ENCODE assay signal across 16 mouse cellular contexts in the genomic region with DNA sequence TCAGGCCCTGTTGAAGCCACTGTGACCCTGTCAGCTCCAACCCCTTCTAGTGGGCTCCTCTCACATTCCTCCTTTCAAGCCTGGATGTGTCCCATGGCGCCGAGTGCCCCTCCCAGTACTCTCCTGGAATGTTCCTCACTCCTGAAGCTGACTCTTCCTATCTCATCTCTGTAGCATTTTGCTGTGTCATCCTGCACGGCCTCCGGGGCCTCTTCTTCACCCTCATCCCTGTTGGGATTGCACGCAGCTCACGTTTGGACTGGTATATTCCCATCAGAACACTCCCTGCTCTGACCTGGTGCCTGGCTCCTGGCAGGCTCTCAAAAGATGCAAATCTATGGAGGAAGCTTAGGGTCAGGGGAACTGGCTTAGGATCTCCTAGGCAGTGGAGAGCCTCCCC. TPM values are rescaled to one million over a fixed set of nuclear protein-coding genes. Genes with fewer than 3 reads are reported as not detected.
DNase-seq lines count a peak whose midpoint lies in the region; ATAC-seq and TF ChIP-seq lines count a peak whose summit lies in the region.
"Had no signal": no experiment of that assay in that cellular context is flagged by ENCODE, and none has a peak within 500 bp of the region (broad histone marks: within the 10 kb centered on the region; RNA-seq: fewer than 3 reads in every experiment).

No protein-coding gene starts in this region.

- no peaks in the 10 kb centered on the region for H3K9me3 ChIP-seq in midbrain, embryonic 11.5 days (ENCODE audit: control insufficient read depth, low read length)
- no peaks in the 10 kb centered on the region for H3K9me3 ChIP-seq in midbrain, embryonic 15.5 days
- no peaks in the 10 kb centered on the region for H3K9me3 ChIP-seq in liver, embryonic 14.5 days (ENCODE audit: control insufficient read depth, low read length)

- WGBS in midbrain, embryonic 11.5 days, result 70% methylated on average over 6 of the region's 6 CpGs
- WGBS in midbrain, embryonic 15.5 days, result 78% methylated on average over 6 of the region's 6 CpGs
- 52% methylated on average over 6 of the region's 6 CpGs for WGBS in bone marrow, adult 2 months
- WGBS in liver, embryonic 14.5 days (ENCODE audit: insufficient replicate concordance), result 17% methylated on average over 6 of the region's 6 CpGs

- no peaks in the 10 kb centered on the region for H3K36me3 ChIP-seq in midbrain, embryonic 11.5 days (ENCODE audit: control insufficient read depth, insufficient read depth, low read length)
- no peaks in the 10 kb centered on the region for H3K36me3 ChIP-seq in midbrain, embryonic 15.5 days (replicated peaks)
- H3K36me3 ChIP-seq in liver, embryonic 14.5 days (replicated peaks; ENCODE audit: control insufficient read depth, insufficient read depth, low read depth), result peaks cover 1% of the 10 kb centered on the region

- TF ChIP-seq CTCF in bone marrow, adult 2 months (IDR thresholded peaks at IDR 0.05; ENCODE audit: control insufficient read depth, insufficient read depth, low read length), result no peak
- TF ChIP-seq CTCF in liver, embryonic 14.5 days (IDR thresholded peaks at IDR 0.05; ENCODE audit: low read depth), result no peak

- H3K4me1 ChIP-seq in midbrain, embryonic 11.5 days (ENCODE audit: control insufficient read depth, insufficient read depth, low read length), result peaks cover 15% of the 10 kb centered on the region
- H3K4me1 ChIP-seq in midbrain, embryonic 15.5 days, result peaks cover 25% of the 10 kb centered on the region
- H3K4me1 ChIP-seq in bone marrow, adult 2 months (ENCODE audit: control insufficient read depth, insufficient read depth, low read length), result peaks cover 7% of the 10 kb centered on the region
- peaks cover 46 to 54% of the 10 kb centered on the region in 2 experiments for H3K4me1 ChIP-seq in liver, embryonic 14.5 days (replicated peaks; ENCODE audit: control insufficient read depth in 2 of 2, insufficient read depth in 2 of 2, low read length in 1 of 2)

- no peak overlapping the region for H3K4me2 ChIP-seq in midbrain, embryonic 11.5 days
- no peak overlapping the region for H3K4me2 ChIP-seq in midbrain, embryonic 15.5 days
- peak overlapping the region; percentile 79 for H3K4me2 ChIP-seq in liver, embryonic 14.5 days (ENCODE audit: low read depth)
- H3K4me2 ChIP-seq: lung, embryonic 14.5 days had no signal

- H3K9ac ChIP-seq in midbrain, embryonic 11.5 days (ENCODE audit: low read length), result peak overlapping the region; percentile 24; the same call in 1 of the 2 replicates
- H3K9ac ChIP-seq in midbrain, embryonic 15.5 days, result no peak overlapping the region
- peak overlapping the region; percentile 66 for H3K9ac ChIP-seq in liver, embryonic 14.5 days (replicated peaks)
- H3K9ac ChIP-seq: lung, embryonic 14.5 days had no signal

- no peaks in the 10 kb centered on the region for H3K27me3 ChIP-seq in midbrain, embryonic 11.5 days (ENCODE audit: control insufficient read depth, insufficient read depth, low read length)
- no peaks in the 10 kb centered on the region for H3K27me3 ChIP-seq in midbrain, embryonic 15.5 days (replicated peaks)
- no peaks in the 10 kb centered on the region for H3K27me3 ChIP-seq in liver, embryonic 14.5 days (ENCODE audit: control insufficient read depth, insufficient read depth, low read length)

- H3K4me3 ChIP-seq in midbrain, embryonic 11.5 days (ENCODE audit: low read depth, low read length), result no peak overlapping the region
- no peak overlapping the region for H3K4me3 ChIP-seq in midbrain, embryonic 15.5 days
- no peak overlapping the region for H3K4me3 ChIP-seq in bone marrow, adult 2 months (replicated peaks; ENCODE audit: control insufficient read depth, low read depth, low read length)
- H3K4me3 ChIP-seq in liver, embryonic 14.5 days (ENCODE audit: insufficient read depth in 1 of 2, low read depth in 2 of 2, low read length in 2 of 2), result peak overlapping the region; percentile 36 to 38; a peak in 3 of 4 replicates

- peak; percentile 48; the same call in 1 of the 2 replicates for TF ChIP-seq EP300 in liver, embryonic 14.5 days (IDR thresholded peaks at IDR 0.05; ENCODE audit: low read depth)

- peak; percentile 85 for DNase-seq in heart, adult 11 months
- no peak for DNase-seq in heart, postnatal 36 days
- peak; percentile 33 for DNase-seq in midbrain, embryonic 11.5 days (ENCODE audit: low spot score, missing footprints)
- peak; percentile 73 to 79 (median 75) for DNase-seq in liver, embryonic 14.5 days (ENCODE audit: low read depth in 3 of 3, low spot score in 3 of 3)
- DNase-seq in cerebellum, postnatal 25 days, result no peak
- DNase-seq in ovary, postnatal 10 days (ENCODE audit: low spot score), result no peak
- DNase-seq: adrenal gland, adult 2 months; gastrocnemius, postnatal 25 days; layer of hippocampus, postnatal 36 days; lung, embryonic 14.5 days had no signal

- no peak overlapping the region for H3K27ac ChIP-seq in midbrain, embryonic 11.5 days (ENCODE audit: low read depth, low read length)
- no peak overlapping the region for H3K27ac ChIP-seq in midbrain, embryonic 15.5 days
- peak overlapping the region; percentile 22; the same call in 1 of the 2 replicates for H3K27ac ChIP-seq in bone marrow, adult 2 months (ENCODE audit: control insufficient read depth, insufficient read depth, low read depth, low read length, poor library complexity)
- peak overlapping the region; percentile 94 for H3K27ac ChIP-seq in liver, embryonic 14.5 days
- H3K27ac ChIP-seq: hindbrain, postnatal 0 days had no signal

- intact Hi-C loops in heart, postnatal 36 days (cut with DNase I), result loop anchor here (5.0 kb wide), 2 partner anchors 76 to 366 kb away; partner anchors contain the start of gene Men1

- TF ChIP-seq POLR2A in bone marrow, adult 2 months (IDR thresholded peaks at IDR 0.05; ENCODE audit: borderline replicate concordance, control insufficient read depth, low read depth, low read length), result no peak

- ATAC-seq in midbrain, embryonic 11.5 days (ENCODE audit: low FRiP score), result no peak
- ATAC-seq in midbrain, embryonic 15.5 days (replicated peaks), result no peak
- peak; percentile 64 for ATAC-seq in liver, embryonic 14.5 days (ENCODE audit: insufficient read depth)
- ATAC-seq: hindbrain, postnatal 0 days had no signal

RNA-seq across cellular contexts. Expression of gene Pola2, which starts 2.8 kb away (rescaled TPM):
- total RNA-seq in heart, postnatal 36 days (2021), result 10 to 100 TPM; 10.6 to 10.9 TPM
- 74.4 and 82.7 TPM in 2 replicates for polyA plus RNA-seq in midbrain, embryonic 11.5 days (2014; fragmentation: Nextera tagmentation; extraction: Ambion mirVana)
- polyA plus RNA-seq in midbrain, embryonic 15.5 days (2015; fragmentation: Nextera tagmentation; extraction: Ambion mirVana), result 25.3 and 25.4 TPM in 2 replicates
- 41.9 and 79.8 TPM in 2 replicates for polyA plus RNA-seq in bone marrow, adult 2 months (2011; ENCODE audit: insufficient read depth, insufficient read length, low replicate concordance, missing spikeins)
- polyA plus RNA-seq in liver, embryonic 14.5 days (2012; rRNA removed), result 60.9 and 66.4 TPM in 2 replicates
- 63.0 and 68.1 TPM in 2 replicates for polyA plus RNA-seq in liver, embryonic 14.5 days (2014; fragmentation: Nextera tagmentation; extraction: Ambion mirVana)

RNA-seq across cellular contexts. Expression of gene Slc22a20, which starts 19.2 kb away (rescaled TPM):
- not detected for total RNA-seq in heart, postnatal 36 days (2021)
- polyA plus RNA-seq in midbrain, embryonic 11.5 days (2014; fragmentation: Nextera tagmentation; extraction: Ambion mirVana), result not detected in 2 replicates
- polyA plus RNA-seq in midbrain, embryonic 15.5 days (2015; fragmentation: Nextera tagmentation; extraction: Ambion mirVana), result not detected in 2 replicates
- 0.80 TPM in 1 of 2 replicates, not detected in the other for polyA plus RNA-seq in bone marrow, adult 2 months (2011; ENCODE audit: insufficient read depth, insufficient read length, low replicate concordance, missing spikeins)
- not detected in 2 replicates for polyA plus RNA-seq in liver, embryonic 14.5 days (2012; rRNA removed)
- 0.08 TPM in 1 of 2 replicates, not detected in the other for polyA plus RNA-seq in liver, embryonic 14.5 days (2014; fragmentation: Nextera tagmentation; extraction: Ambion mirVana)
- total RNA-seq: adrenal gland, adult 2 months; gastrocnemius, postnatal 25 days; hindbrain, postnatal 0 days; layer of hippocampus, postnatal 36 days had no signal
- polyA plus RNA-seq: adrenal gland, adult 2 months; cortical plate, adult 2 months; forebrain, embryonic 11.5 days; hindbrain, postnatal 0 days; kidney, embryonic 16.5 days; lung, embryonic 14.5 days had no signal

RNA-seq across cellular contexts. Expression of gene Cdc42ep2, which starts 42.2 kb away (rescaled TPM):
- total RNA-seq in heart, postnatal 36 days (2021), result 1 to 10 TPM; 9.3 to 9.5 TPM
- polyA plus RNA-seq in midbrain, embryonic 11.5 days (2014; fragmentation: Nextera tagmentation; extraction: Ambion mirVana), result 2.2 and 2.5 TPM in 2 replicates
- polyA plus RNA-seq in midbrain, embryonic 15.5 days (2015; fragmentation: Nextera tagmentation; extraction: Ambion mirVana), result 16.3 and 16.7 TPM in 2 replicates
- 2.3 and 5.3 TPM in 2 replicates for polyA plus RNA-seq in bone marrow, adult 2 months (2011; ENCODE audit: insufficient read depth, insufficient read length, low replicate concordance, missing spikeins)
- polyA plus RNA-seq in liver, embryonic 14.5 days (2012; rRNA removed), result 2.2 and 2.3 TPM in 2 replicates
- 1.6 and 2.1 TPM in 2 replicates for polyA plus RNA-seq in liver, embryonic 14.5 days (2014; fragmentation: Nextera tagmentation; extraction: Ambion mirVana)

RNA-seq across cellular contexts. Expression of gene Capn1, which starts 48.9 kb away (rescaled TPM):
- total RNA-seq in heart, postnatal 36 days (2021), result 10 to 100 TPM; 34.7 to 35.2 TPM
- 3.9 and 4.0 TPM in 2 replicates for polyA plus RNA-seq in midbrain, embryonic 11.5 days (2014; fragmentation: Nextera tagmentation; extraction: Ambion mirVana)
- 2.9 and 3.3 TPM in 2 replicates for polyA plus RNA-seq in midbrain, embryonic 15.5 days (2015; fragmentation: Nextera tagmentation; extraction: Ambion mirVana)
- 59.9 and 139 TPM in 2 replicates for polyA plus RNA-seq in bone marrow, adult 2 months (2011; ENCODE audit: insufficient read depth, insufficient read length, low replicate concordance, missing spikeins)
- 25.4 and 28.0 TPM in 2 replicates for polyA plus RNA-seq in liver, embryonic 14.5 days (2012; rRNA removed)
- polyA plus RNA-seq in liver, embryonic 14.5 days (2014; fragmentation: Nextera tagmentation; extraction: Ambion mirVana), result 25.6 and 28.7 TPM in 2 replicates

RNA-seq across cellular contexts. Expression of gene Dpf2, which starts 54.0 kb away (rescaled TPM):
- total RNA-seq in heart, postnatal 36 days (2021), result 10 to 100 TPM; 75.8 to 96.2 TPM
- polyA plus RNA-seq in midbrain, embryonic 11.5 days (2014; fragmentation: Nextera tagmentation; extraction: Ambion mirVana), result 200 and 203 TPM in 2 replicates
- polyA plus RNA-seq in midbrain, embryonic 15.5 days (2015; fragmentation: Nextera tagmentation; extraction: Ambion mirVana), result 122 and 130 TPM in 2 replicates
- polyA plus RNA-seq in bone marrow, adult 2 months (2011; ENCODE audit: insufficient read depth, insufficient read length, low replicate concordance, missing spikeins), result 31.1 and 60.8 TPM in 2 replicates
- 35.3 and 36.0 TPM in 2 replicates for polyA plus RNA-seq in liver, embryonic 14.5 days (2012; rRNA removed)
- polyA plus RNA-seq in liver, embryonic 14.5 days (2014; fragmentation: Nextera tagmentation; extraction: Ambion mirVana), result 45.1 and 54.5 TPM in 2 replicates

Comparison
In these comparisons a context has a peak if more than half of its experiments do, and no peak if none do; other contexts are left out.
1. DNase-seq: peak in heart, adult 11 months (single experiment), midbrain, embryonic 11.5 days (single experiment) and liver, embryonic 14.5 days (3 of 3); none in heart, postnatal 36 days (0 of 2), cerebellum, postnatal 25 days (0 of 2) and ovary, postnatal 10 days (single experiment).
2. H3K27ac ChIP-seq: peak in bone marrow, adult 2 months (single experiment) and liver, embryonic 14.5 days (single experiment); none in midbrain, embryonic 11.5 days (single experiment) and midbrain, embryonic 15.5 days (single experiment).
3. H3K4me3 ChIP-seq: peak in liver, embryonic 14.5 days (2 of 2); none in midbrain, embryonic 11.5 days (single experiment), midbrain, embryonic 15.5 days (single experiment) and bone marrow, adult 2 months (single experiment).